Mouse (Mus musculus) brain, embryonic 18.5 days (tissue): Measurements from ENCODE around the gene Slc35a2.
"Not testable (repeated sequence)": the region's sequence is repeated elsewhere in the genome, so short reads cannot be mapped to it uniquely, and the experiment has no call there.

Experiments
- DNase-seq: peaks from one replicate; pipeline ENCODE4 v3.0.0-alpha.2; 2012; ENCODE audit warnings: low read depth, low spot score

Slc35a2 gene

GRCm38 (mm10) chrX:7907735-7908134 is 23.9 kb downstream of the Slc35a2 start, which contains the start of gene Gm10491:
Gene Gm10491, minus strand, starts transcription at chrX:7907835.
- no peak for DNase-seq

GRCm38 (mm10) chrX:7909242-7909641 is 25.4 kb downstream of the Slc35a2 start, which contains the start of gene Gm10490:
Gene Gm10490, plus strand, starts transcription at chrX:7909542.
- not testable (repeated sequence) for DNase-seq

GRCm38 (mm10) chrX:7910473-7910872 is 26.6 kb downstream of the Slc35a2 start:
- DNase-seq = no peak

- not testable (repeated sequence) for DNase-seq
Measured at GRCm38 (mm10) chrX:7915669-7916068, 31.8 kb downstream of the Slc35a2 start.

- DNase-seq = not testable (repeated sequence)
Measured at GRCm38 (mm10) chrX:7917960-7918359, 34.1 kb downstream of the Slc35a2 start.

GRCm38 (mm10) chrX:7919601-7920383 is 36.0 kb downstream of the Slc35a2 start, which contains the start of gene Pcsk1n:
Gene Pcsk1n, plus strand, starts transcription at chrX:7919822.
- DNase-seq = peak; percentile 57

GRCm38 (mm10) chrX:7922032-7922431 is 38.2 kb downstream of the Slc35a2 start:
- no peak for DNase-seq

- no peak for DNase-seq
Measured at GRCm38 (mm10) chrX:7926266-7926665, 42.4 kb downstream of the Slc35a2 start.

- DNase-seq = no peak
Measured at GRCm38 (mm10) chrX:7927116-7927515, 43.3 kb downstream of the Slc35a2 start.

- DNase-seq = no peak
Measured at GRCm38 (mm10) chrX:7928270-7928790, 44.5 kb downstream of the Slc35a2 start, which contains the start of gene Eras. Gene Eras, minus strand, starts transcription at chrX:7928607.

- no peak for DNase-seq
Measured at GRCm38 (mm10) chrX:7936874-7937273, 53.0 kb downstream of the Slc35a2 start.

- no peak for DNase-seq
Measured at GRCm38 (mm10) chrX:7937667-7938066, 53.8 kb downstream of the Slc35a2 start.
